Mouse (Mus musculus) CD8-positive naive resting alpha-beta T cell, adult 2 months (primary cell): ENCODE data around the gene Ndnf.
A peak's percentile ranks its signal among the peaks of the same experiment; 100 is the strongest.

ENCODE experiments used
- DNase-seq, 2 experiments: peaks; one replicate each; pipeline ENCODE4 v3.0.0; 2022; ENCODE audit warnings: low read depth in 2 of 2, low spot score in 2 of 2

The Ndnf gene

GRCm38 (mm10) chr6:65671451-65671850, at the start of gene Ndnf:
Gene Ndnf, plus strand, starts transcription at chr6:65671590.
- peak; percentile 23 to 39 for DNase-seq

GRCm38 (mm10) chr6:65623016-65623715, 48.2 kb upstream of the Ndnf start:
- DNase-seq = no peak

DNA sequence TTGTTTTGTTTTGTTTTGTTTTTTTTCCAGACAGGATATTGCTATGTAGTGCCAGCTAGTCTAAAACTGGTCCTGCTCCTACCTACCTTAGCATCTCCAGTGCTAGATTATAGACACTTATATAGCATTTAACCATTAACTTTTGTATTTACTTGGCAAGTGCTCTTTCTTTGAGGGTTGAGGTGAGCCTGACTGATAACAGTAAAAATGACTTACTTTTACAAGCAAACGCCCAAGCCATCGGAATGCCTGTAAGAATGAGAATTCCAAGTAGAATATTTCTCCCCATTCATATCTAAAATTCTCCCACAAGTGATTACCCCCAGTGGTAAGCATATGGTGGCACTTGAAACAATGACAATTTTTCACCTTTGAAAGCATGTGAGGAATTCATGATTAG, 40.8 kb upstream of the Ndnf start:
- no peak for DNase-seq

DNA sequence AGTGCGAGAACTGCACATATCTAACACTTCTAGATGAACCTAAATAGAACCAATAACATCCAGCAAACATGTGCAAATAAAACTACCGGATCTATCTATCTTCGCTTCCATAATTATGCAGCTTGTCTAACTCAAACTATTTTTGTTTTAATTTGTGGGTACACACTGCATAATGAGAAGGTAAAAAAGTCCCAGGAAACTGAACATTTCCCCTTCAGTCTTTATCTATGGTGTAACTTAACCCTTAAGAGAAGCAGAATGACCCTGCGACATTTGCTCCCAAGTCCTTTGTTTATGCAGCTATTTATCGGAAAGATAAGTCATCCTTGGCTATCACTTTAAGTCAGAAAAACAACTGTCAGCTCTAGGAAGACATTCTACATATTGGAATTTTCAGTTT, 39.2 kb upstream of the Ndnf start:
- no peak for DNase-seq

DNA sequence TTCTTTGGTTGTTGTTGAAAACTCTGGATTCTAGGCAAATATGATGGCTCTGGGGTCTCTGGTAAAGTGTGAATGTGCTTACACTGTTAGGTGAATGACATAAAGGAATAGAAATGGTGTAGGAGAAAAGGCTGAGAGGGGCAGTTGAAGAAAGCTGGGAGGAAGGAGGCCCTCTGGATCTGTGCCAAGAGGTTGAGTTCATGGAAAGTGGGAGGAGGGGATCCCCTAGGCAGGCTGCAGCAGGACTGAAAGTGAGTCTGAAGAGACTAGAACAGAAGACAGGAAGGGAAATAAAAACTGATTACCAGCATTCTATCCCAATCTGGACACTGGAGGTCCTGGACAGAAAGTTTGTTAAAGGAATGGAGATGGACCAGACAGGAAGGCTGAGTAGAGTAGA, 29.0 kb upstream of the Ndnf start:
- DNase-seq = no peak

DNA sequence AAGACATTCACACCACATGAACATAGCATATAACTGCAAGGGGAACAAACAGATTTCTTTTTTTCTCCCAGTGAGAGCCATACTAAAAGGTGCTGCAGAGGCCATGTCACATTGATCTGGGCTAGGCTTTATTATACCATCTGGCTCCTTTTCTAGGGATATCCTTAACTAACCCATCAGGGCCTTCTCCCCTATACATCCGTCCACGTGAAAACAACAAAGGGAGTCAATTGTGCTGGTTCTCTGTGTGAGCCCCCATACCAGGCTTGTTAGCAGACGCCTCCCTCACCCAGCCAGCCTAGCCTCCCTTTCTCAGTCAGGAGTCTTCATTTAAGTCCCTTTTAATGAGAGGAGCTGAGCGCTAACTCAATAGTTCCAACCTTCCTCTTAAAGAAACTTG, 27.3 kb upstream of the Ndnf start:
- no peak for DNase-seq

DNA sequence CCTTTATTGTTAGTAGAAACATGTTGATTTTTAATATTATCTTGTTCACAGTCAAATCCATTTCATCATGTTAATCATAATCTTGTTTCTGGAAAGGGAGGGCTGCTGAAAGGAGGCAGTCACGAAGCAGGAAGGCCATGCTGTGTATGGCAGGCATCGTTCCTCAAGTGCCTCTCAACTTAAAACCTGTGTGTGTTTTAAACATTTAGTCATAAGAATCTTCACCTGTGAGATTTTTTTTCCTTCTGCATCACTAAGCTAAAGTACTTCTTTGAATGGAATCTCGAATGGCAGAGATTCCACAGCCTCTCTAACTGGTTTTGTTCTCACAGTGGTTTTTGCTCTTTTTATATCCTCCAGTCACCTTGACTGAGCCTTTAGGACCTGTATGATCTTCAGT, 25.0 kb upstream of the Ndnf start:
- DNase-seq = no peak

- peak in 1 of 2 experiments; percentile 48 for DNase-seq
Measured at GRCm38 (mm10) chr6:65647731-65648130, 23.7 kb upstream of the Ndnf start.

GRCm38 (mm10) chr6:65651376-65651775, 20.0 kb upstream of the Ndnf start:
- no peak for DNase-seq

DNA sequence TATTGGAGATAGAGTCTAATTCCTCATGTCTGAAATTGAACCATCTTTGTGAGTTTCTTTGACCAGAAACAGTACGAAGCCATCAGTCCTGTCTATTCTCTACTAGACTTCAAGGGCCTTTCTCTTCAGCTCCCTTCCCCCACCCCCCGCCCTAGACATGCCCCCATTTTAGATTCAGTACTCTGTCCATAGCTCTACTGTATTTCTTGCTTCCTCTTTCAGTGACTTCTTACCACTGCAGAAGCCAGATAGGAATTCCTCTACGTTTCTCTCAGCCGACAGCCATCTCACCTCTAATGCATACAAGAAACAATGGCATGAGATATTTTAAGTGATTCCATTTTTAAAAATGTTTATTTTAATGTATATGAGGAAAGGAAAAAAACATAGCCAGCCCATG, 10.1 kb upstream of the Ndnf start:
- no peak for DNase-seq

- peak in 1 of 2 experiments; percentile 49 for DNase-seq
Measured at GRCm38 (mm10) chr6:65662050-65662449, 9.3 kb upstream of the Ndnf start.

GRCm38 (mm10) chr6:65663990-65664389, 7.4 kb upstream of the Ndnf start:
- DNase-seq = no peak

DNA sequence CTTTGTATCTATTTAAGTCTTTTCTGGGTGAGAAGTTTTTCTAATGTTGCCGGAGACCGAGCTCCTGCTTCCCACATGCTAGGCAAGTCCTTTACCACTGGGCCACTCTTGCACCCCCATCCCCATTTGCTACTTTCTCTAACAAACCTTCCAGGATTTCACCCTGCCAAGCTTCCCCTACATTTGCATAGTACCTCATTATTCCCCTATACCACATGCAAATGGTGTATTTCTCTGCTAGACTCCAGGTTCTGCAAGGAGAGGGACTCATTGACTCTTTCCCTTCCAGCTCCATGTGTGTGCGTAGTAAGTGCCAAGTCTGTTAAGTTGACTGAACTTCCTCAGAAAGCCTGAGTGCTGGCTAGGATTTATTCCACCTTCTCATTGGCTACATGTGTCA, 5.1 kb upstream of the Ndnf start:
- no peak for DNase-seq

GRCm38 (mm10) chr6:65669971-65670370, 1.4 kb upstream of the Ndnf start:
- no peak for DNase-seq

DNA sequence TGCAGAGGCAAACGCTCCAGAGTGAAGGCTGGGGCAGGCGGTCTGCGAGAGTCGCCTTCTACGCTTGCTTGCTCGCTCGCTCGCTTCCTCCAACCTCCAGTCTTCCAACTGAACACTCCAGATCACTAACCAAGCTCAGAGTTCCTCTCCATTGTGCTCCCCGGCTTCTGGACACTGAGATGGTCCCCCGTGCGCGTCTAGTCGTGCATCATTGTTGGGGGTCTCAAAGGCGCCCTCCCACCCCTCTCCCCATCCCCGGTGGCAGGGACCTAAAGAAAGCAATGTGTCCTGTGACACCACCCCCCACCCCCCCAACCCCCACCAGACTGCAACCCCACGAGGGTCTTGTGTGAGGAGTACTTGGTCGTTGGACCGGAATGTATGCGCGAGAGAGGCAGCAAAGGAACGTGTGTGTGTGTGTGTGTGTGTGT, 394 bp upstream of the Ndnf start:
- no peak for DNase-seq

GRCm38 (mm10) chr6:65672131-65673031, 991 bp downstream of the Ndnf start:
- DNase-seq = peak in 1 of 2 experiments; percentile 7

- no peak for DNase-seq
Measured at GRCm38 (mm10) chr6:65693938-65694337, 22.5 kb downstream of the Ndnf start.

DNA sequence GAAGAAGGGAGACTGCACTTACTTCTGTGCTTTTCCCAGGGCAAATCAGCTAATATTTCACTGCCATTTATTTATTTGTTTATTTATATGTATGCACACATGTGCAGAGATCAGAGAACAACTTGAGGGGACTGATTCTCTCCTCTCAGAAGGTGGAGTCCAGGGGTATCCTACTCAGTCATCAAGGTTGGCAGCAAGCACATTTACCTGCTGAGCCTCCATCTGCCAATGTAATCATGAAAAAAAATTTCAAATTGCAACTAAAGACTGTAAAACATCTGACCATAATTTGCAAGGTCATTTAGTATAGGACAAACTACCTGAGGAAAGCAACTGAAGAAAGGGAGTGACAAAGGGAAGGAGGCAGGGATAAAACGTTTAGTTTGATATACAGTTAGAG, 49.3 kb downstream of the Ndnf start:
- no peak for DNase-seq

GRCm38 (mm10) chr6:65725677-65726076, 54.3 kb downstream of the Ndnf start:
- no peak for DNase-seq

DNA sequence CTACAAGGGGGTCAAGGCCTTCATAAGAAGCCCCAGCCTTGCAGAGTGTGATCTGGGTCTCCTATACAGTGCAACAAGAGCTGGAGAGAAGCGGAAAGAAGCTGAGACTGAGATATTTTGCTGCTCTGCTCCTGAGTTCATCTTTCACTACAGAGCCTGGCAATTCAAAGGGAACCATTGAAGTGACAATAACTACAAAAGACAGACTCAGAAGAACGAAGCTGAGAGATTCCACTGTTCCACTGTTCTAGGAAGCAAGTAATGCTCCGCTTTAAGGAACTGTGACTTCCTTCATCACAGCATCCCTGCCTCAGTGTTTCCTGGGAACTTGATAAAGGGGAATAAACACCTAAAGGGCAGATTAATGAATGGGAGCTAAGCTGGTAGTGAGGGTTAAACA, 56.9 kb downstream of the Ndnf start:
- DNase-seq = no peak

GRCm38 (mm10) chr6:65739442-65739841, 68.1 kb downstream of the Ndnf start:
- no peak for DNase-seq

- no peak for DNase-seq
Measured at GRCm38 (mm10) chr6:65743144-65743870, 71.9 kb downstream of the Ndnf start.
